Mouse (Mus musculus) heart, adult 18-20 months (tissue): Measurements from ENCODE around the gene Tnni3k. TPM values are rescaled to one million over a fixed set of nuclear protein-coding genes. Genes with fewer than 3 reads are reported as not detected.

ENCODE experiments used
- DNase-seq, 2 experiments: peaks; one replicate each; pipeline ENCODE4 v3.0.0; 2021 to 2022; ENCODE audit warnings: mixed read lengths in 1 of 2
- long read RNA-seq, 2 experiments: library from polyadenylated mRNA; stranded (forward); transcript quantifications; one replicate each; pipeline ENCODE4 v2.0.0; 2021
- total RNA-seq, 2 experiments: library from RNA; stranded (reverse); gene quantifications; 2 replicates each; pipeline ENCODE4 v1.2.3; 2021

Gene Tnni3k
- total RNA-seq: 10 to 100 TPM; 79.9 to 80.7 TPM
- long read RNA-seq, experiment 1, transcript Tnni3k-203 (5 exons, 738 nt): minor isoform, 5 of 93 reads
- long read RNA-seq, experiment 1, transcript Tnni3k-201 (25 exons, 3,034 nt): major isoform, 41 of 93 reads
- long read RNA-seq, experiment 1, partial matches to known transcripts: 5 of 93 reads
- long read RNA-seq, experiment 1, other reads (novel, unspliced or antisense): 42 of 93 reads
- long read RNA-seq, experiment 2, transcript Tnni3k-201 (25 exons, 3,034 nt): major isoform, 19 of 46 reads
- long read RNA-seq, experiment 2, partial matches to known transcripts: 12 of 46 reads
- long read RNA-seq, experiment 2, other reads (novel, unspliced or antisense): 13 of 46 reads

GRCm38 (mm10) chr3:155055231-155055916 lies at the start of gene Tnni3k:
TSS of gene Tnni3k (minus strand) at chr3:155055407.
- DNase-seq: peak; percentile 35 to 55

GRCm38 (mm10) chr3:155099266-155099665 lies 44.1 kb upstream of the Tnni3k start:
- DNase-seq: no peak

GRCm38 (mm10) chr3:155093116-155093956 lies 38.1 kb upstream of the Tnni3k start, which contains the start of the genes Fpgt and Lrriq3:
TSS of gene Fpgt (minus strand) at chr3:155093403.
TSS of gene Lrriq3 (plus strand) at chr3:155093434.
- DNase-seq: peak; percentile 90 to 92

GRCm38 (mm10) chr3:155092081-155092480 lies 36.9 kb upstream of the Tnni3k start:
- DNase-seq: no peak

- no peak for DNase-seq
Observed at GRCm38 (mm10) chr3:155077908-155078307, 22.7 kb upstream of the Tnni3k start.

GRCm38 (mm10) chr3:155059449-155059822 lies 4.2 kb upstream of the Tnni3k start:
- DNase-seq: no peak

- no peak for DNase-seq
Observed at GRCm38 (mm10) chr3:155058800-155059448, 3.7 kb upstream of the Tnni3k start.

- DNase-seq: no peak
Observed at GRCm38 (mm10) chr3:155057566-155057965, 2.4 kb upstream of the Tnni3k start.

- no peak for DNase-seq
Observed at GRCm38 (mm10) chr3:155056606-155057005, 1.4 kb upstream of the Tnni3k start.

GRCm38 (mm10) chr3:155053189-155053588 lies 2.0 kb downstream of the Tnni3k start:
- no peak for DNase-seq

- no peak for DNase-seq
Observed at GRCm38 (mm10) chr3:155052021-155052420, 3.2 kb downstream of the Tnni3k start.

- peak in 1 of 2 experiments; percentile 24 for DNase-seq
Observed at GRCm38 (mm10) chr3:155039012-155039836, 16.0 kb downstream of the Tnni3k start.

- no peak for DNase-seq
Observed at GRCm38 (mm10) chr3:155034323-155034722, 20.9 kb downstream of the Tnni3k start.

- no peak for DNase-seq
Observed at GRCm38 (mm10) chr3:155030200-155030599, 25.0 kb downstream of the Tnni3k start.

GRCm38 (mm10) chr3:155002781-155003180 lies 52.4 kb downstream of the Tnni3k start:
- no peak for DNase-seq

- no peak for DNase-seq
Observed at GRCm38 (mm10) chr3:155001056-155001455, 54.2 kb downstream of the Tnni3k start.

GRCm38 (mm10) chr3:154992678-154993077 lies 62.5 kb downstream of the Tnni3k start:
- no peak for DNase-seq

- DNase-seq: no peak
Observed at GRCm38 (mm10) chr3:154979101-154979500, 76.1 kb downstream of the Tnni3k start.

GRCm38 (mm10) chr3:154971626-154972025 lies 83.6 kb downstream of the Tnni3k start:
- no peak for DNase-seq

GRCm38 (mm10) chr3:154970981-154971380 lies 84.2 kb downstream of the Tnni3k start:
- no peak for DNase-seq

GRCm38 (mm10) chr3:154961284-154961683 lies 93.9 kb downstream of the Tnni3k start:
- DNase-seq: no peak
